Mouse (Mus musculus) forebrain, postnatal 0 days (tissue): ENCODE measurements around the gene Hyal1. TPM values are rescaled to one million over a fixed set of nuclear protein-coding genes. Genes with fewer than 3 reads are reported as not detected.

Source experiments
- ATAC-seq: fragments of 200-750 bp; cut with Nextera tagmentation; 2 replicates; pipeline ENCODE4 v1.8.0; 2017; ENCODE audit warnings: mild to moderate bottlenecking, moderate library complexity
- DNase-seq: peaks from one replicate; pipeline ENCODE4 v3.0.0-alpha.2; 2015
- H3K27ac ChIP-seq: fragments of 300-500 bp; sonication (generic); 2 replicates; pipeline ENCODE4 v1.5.1; 2014; ENCODE audit warnings: low read depth, mild to moderate bottlenecking, antibody characterized with exemption, low read length, moderate library complexity, mixed read lengths
- H3K27me3 ChIP-seq: fragments of 300-500 bp; sonication (generic); 2 replicates; pipeline ENCODE4 v1.6.1; 2014; ENCODE audit warnings: mild to moderate bottlenecking, low read length, mixed read lengths; ENCODE audit not compliant: insufficient read depth
- H3K36me3 ChIP-seq: fragments of 300-500 bp; sonication (generic); 2 replicates; pipeline ENCODE4 v1.6.1; 2014; ENCODE audit warnings: mild to moderate bottlenecking, moderate library complexity; ENCODE audit not compliant: insufficient read depth
- H3K4me1 ChIP-seq: fragments of 300-500 bp; sonication (generic); 2 replicates; pipeline ENCODE4 v1.6.1; 2014; ENCODE audit warnings: antibody characterized with exemption; ENCODE audit not compliant: insufficient read depth
- H3K4me2 ChIP-seq: fragments of 300-500 bp; sonication (generic); 2 replicates; pipeline ENCODE4 v1.6.1; 2014; ENCODE audit warnings: low read depth, mild to moderate bottlenecking, moderate library complexity
- H3K4me3 ChIP-seq: fragments of 300-500 bp; sonication (generic); 2 replicates; pipeline ENCODE4 v1.5.1; 2014; ENCODE audit warnings: low read depth, low read length, mixed read lengths
- H3K9ac ChIP-seq: fragments of 300-500 bp; sonication (generic); 2 replicates; pipeline ENCODE4 v1.6.1; 2014; ENCODE audit warnings: mild to moderate bottlenecking
- H3K9me3 ChIP-seq: fragments of 300-500 bp; sonication (generic); 2 replicates; pipeline ENCODE4 v1.6.1; 2016; ENCODE audit warnings: low read length
- CTCF ChIP-seq: sonication (generic); IDR thresholded peaks from 2 replicates; pipeline ENCODE4 v1.5.1; 2016; ENCODE audit warnings: antibody characterized with exemption, control low read depth, low read depth
- WGBS: fragments of 180-500 bp; shearing (Covaris S2); extraction: QIAGEN DNeasy Blood & Tissue Kit; methylation state at CpG from one replicate; pipeline ENCODE4 v1.1.7; 2014; 5-methylcytosine and 5-hydroxymethylcytosine counted together
- polyA plus RNA-seq: library from polyadenylated mRNA; unstranded; fragments of >200 nt; fragmentation: Nextera tagmentation; extraction: Ambion mirVana; gene quantifications from 2 replicates; pipeline ENCODE4 v1.2.1, GENCODE M21; 2015
- total RNA-seq: library from RNA; depleted of rRNA; stranded (reverse); fragments of >200 nt; gene quantifications from 2 replicates; pipeline ENCODE4 v1.2.3, GENCODE M21; 2014

Hyal1 gene
- total and polyA plus RNA-seq, 2 experiments from 2014 or later = 1.9 to 3.5 TPM

DNA sequence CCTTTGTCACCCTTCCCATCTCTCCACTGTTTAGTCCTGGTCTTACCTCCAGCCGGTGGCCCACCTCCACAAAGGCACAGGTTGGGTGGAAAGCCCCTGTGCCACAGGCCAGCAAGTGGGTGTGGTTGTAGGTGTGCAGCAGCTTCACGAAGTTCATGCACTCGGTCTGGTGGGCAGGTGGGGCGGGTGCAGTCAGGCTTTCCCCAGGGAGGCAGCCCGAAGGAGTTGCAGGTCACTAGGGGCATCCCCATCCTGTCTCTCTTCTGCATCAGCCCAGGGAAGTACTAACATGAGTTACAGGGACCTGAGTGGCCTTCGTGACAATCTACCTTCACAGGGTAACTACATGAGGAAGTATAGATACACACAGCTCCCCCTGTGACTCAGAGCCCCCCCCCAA, 26.5 kb downstream of the Hyal1 start:
- no peak for TF ChIP-seq CTCF
- no peak for ATAC-seq
- WGBS = 85% methylated on average over 6 of the region's 6 CpGs

GRCm38 (mm10) chr9:107605041-107605661, 28.4 kb downstream of the Hyal1 start:
- H3K9me3 ChIP-seq = no peaks in the 10 kb centered on the region
- no peaks in the 10 kb centered on the region for H3K4me1 ChIP-seq
- ATAC-seq (no peak), DNase-seq (no peak)
- H3K4me2 ChIP-seq = no peak overlapping the region
- H3K36me3 ChIP-seq = no peaks in the 10 kb centered on the region
- H3K9ac ChIP-seq = no peak overlapping the region
- H3K27ac ChIP-seq = no peak overlapping the region
- 50% methylated on average over 23 of the region's 23 CpGs for WGBS
- H3K27me3 ChIP-seq = no peaks in the 10 kb centered on the region
- no peak overlapping the region for H3K4me3 ChIP-seq
- no peak for TF ChIP-seq CTCF

More for the DNA sequence above, 26.5 kb downstream of the Hyal1 start:
- no peaks in the 10 kb centered on the region for H3K9me3 ChIP-seq
- H3K4me3 ChIP-seq = no peak overlapping the region
- DNase-seq = no peak
- H3K4me1 ChIP-seq = no peaks in the 10 kb centered on the region
- no peak overlapping the region for H3K4me2 ChIP-seq
- H3K27me3 ChIP-seq = no peaks in the 10 kb centered on the region
- H3K9ac ChIP-seq = no peak overlapping the region
- H3K27ac ChIP-seq = no peak overlapping the region
- H3K36me3 ChIP-seq = no peaks in the 10 kb centered on the region

DNA sequence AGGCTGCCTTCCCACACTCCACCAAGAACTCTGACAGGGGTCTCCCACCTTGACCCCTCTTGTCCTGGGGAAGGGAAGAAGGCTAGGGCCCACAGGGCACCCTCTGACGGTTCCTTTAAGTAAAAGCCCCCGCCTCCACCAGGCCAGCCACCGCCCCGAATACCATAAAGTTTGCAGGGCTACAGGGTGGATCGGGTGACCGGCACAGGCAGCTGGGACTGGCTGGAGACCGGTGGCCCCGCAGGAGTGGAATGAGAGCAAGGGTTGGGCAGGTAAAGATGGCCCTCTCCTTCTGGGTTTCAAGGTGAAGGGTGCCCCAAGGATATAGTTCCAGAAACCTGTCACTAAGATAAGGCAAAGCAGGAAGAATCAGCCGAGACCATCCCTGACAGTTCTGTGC, 29.9 kb downstream of the Hyal1 start:
- 34% methylated on average over 9 of the region's 9 CpGs for WGBS
- no peak for TF ChIP-seq CTCF
- Histone ChIP-seq H3K27me3 (no peaks in the 10 kb centered on the region), H3K36me3 (no peaks in the 10 kb centered on the region), H3K4me1 (0 out of 2 replicates have a peak, but pooled peaks cover 4% of the 10 kb centered on the region), H3K27ac (no peak overlapping the region), H3K4me2 (no peak overlapping the region), H3K4me3 (no peak overlapping the region), H3K9ac (no peak overlapping the region), H3K9me3 (no peaks in the 10 kb centered on the region)
- ATAC-seq (no peak), DNase-seq (no peak)

DNA sequence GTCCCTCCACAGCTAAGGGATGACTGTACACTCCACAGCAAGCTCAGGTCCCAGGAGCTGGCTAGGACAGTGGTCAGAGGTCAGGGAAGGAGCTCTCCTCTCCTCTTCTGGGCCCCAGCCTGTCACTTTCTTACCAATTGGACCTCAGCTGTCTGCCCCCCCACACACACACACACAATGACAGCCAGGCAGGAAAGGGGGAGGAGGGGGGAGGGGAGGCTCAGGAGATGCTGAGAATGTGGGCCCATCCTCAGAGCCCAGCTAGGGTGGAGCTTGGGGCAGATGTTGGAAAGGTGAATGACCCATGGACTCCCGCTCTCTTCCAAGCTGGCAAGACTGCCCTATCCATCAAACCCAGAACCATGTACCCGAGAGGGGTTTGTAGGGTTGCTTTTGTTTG, 30.3 kb downstream of the Hyal1 start:
- H3K9me3 ChIP-seq = no peaks in the 10 kb centered on the region
- no peaks in the 10 kb centered on the region for H3K27me3 ChIP-seq
- ATAC-seq = no peak
- no peak overlapping the region for H3K9ac ChIP-seq
- H3K4me2 ChIP-seq = no peak overlapping the region
- no peak overlapping the region for H3K27ac ChIP-seq
- DNase-seq = no peak
- no peak for TF ChIP-seq CTCF
- WGBS = 71% methylated on average over 2 of the region's 2 CpGs
- H3K4me1 ChIP-seq = 0 out of 2 replicates have a peak, but pooled peaks cover 8% of the 10 kb centered on the region
- no peaks in the 10 kb centered on the region for H3K36me3 ChIP-seq
- H3K4me3 ChIP-seq = no peak overlapping the region

DNA sequence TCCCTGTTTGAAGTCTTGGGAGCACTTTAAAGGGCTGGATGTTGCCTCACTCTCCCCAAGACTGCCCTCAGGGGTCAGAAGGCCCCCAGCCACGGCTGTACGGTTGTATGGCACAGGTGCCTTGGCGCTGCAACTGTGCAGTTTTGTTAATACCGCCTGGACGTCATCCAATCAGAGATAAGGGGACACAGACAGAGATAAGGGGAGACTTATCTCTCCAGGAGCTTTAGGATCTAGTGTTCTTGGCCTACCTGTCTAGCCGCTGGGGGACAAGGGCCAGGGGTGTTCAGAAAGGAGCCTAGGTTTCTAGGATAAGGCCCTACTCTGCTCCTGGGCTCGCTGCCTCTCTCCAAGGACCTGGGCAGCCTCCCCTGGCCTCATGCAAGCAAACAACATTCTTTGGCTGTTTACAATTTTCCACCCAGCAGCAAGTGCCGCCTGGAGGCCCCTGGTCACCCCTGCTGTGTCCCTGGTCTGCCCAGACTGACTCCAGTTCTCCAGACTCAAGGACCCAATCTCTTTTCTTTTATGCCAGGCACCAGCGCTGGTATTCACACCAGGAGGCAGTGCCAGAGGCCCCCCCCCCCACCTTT, 31.0 kb downstream of the Hyal1 start:
- Histone ChIP-seq H3K36me3 (no peaks in the 10 kb centered on the region), H3K4me2 (no peak overlapping the region), H3K4me1 (0 out of 2 replicates have a peak, but pooled peaks cover 10% of the 10 kb centered on the region), H3K27ac (no peak overlapping the region), H3K9ac (no peak overlapping the region), H3K27me3 (no peaks in the 10 kb centered on the region), H3K9me3 (no peaks in the 10 kb centered on the region), H3K4me3 (no peak overlapping the region)
- WGBS = 55% methylated on average over 9 of the region's 9 CpGs
- ATAC-seq = no peak
- no peak for DNase-seq
- no peak for TF ChIP-seq CTCF

DNA sequence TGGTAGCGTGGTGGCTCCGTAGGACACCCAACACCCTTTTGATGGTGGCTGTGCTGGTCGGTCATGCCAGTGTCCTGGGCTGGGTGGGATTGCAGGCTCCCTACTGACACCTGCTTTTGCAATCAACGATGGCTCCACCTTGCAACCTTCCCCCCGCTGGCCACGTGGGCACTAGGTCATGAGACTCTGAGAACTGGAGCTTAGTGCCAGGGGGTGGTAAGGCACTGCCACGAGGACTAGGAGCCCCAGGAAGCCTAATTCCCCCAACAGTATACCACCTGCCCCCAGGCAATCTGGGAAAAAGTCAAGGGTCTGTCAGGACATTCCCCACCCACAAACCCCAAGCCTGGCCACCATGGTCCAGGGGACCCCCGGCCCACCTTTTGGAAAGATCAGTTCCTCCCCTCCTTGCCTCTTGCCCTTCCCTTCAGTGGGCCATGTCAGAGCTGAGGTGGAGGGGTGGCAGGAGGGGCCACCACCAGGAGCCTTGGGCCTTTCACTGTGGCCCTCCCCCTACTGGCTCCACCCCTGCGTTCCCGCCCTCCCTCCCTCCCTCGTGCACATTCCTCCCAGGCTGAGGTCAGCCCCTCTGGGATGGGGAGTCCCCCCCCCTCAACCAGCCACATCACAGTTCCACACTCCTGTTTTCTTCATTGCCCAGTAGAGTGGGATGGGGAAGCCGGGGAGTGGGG, 32.2 kb downstream of the Hyal1 start, which contains the start of gene Sema3b:
Sema3b (minus strand) TSS at position 489 of the 692 bp plus-strand sequence.
- Histone ChIP-seq H3K4me3 (no peak within 1 kb of the TSS), H3K9me3 (no peaks in the 10 kb centered on the region), H3K36me3 (peaks cover 2% of the 10 kb centered on the region; the same call in 1 of the 2 replicates), H3K4me1 (0 out of 2 replicates have a peak, but pooled peaks cover 10% of the 10 kb centered on the region), H3K27me3 (no peaks in the 10 kb centered on the region), H3K9ac (no peak within 1 kb of the TSS), H3K4me2 (no peak within 1 kb of the TSS), H3K27ac (no peak within 1 kb of the TSS)
- WGBS = 42% methylated on average over 12 of the region's 12 CpGs
- no peak for TF ChIP-seq CTCF
- no peak for ATAC-seq
- DNase-seq = no peak

GRCm38 (mm10) chr9:107609433-107609830, 32.7 kb downstream of the Hyal1 start:
- no peak for TF ChIP-seq CTCF
- no peak overlapping the region for H3K4me2 ChIP-seq
- WGBS = 67% methylated on average over 4 of the region's 4 CpGs
- no peak overlapping the region for H3K27ac ChIP-seq
- DNase-seq = no peak
- ATAC-seq = no peak
- H3K4me1 ChIP-seq = 0 out of 2 replicates have a peak, but pooled peaks cover 10% of the 10 kb centered on the region
- no peaks in the 10 kb centered on the region for H3K27me3 ChIP-seq
- no peak overlapping the region for H3K9ac ChIP-seq
- peaks cover 7% of the 10 kb centered on the region; the same call in 1 of the 2 replicates for H3K36me3 ChIP-seq
- H3K4me3 ChIP-seq = no peak overlapping the region
- H3K9me3 ChIP-seq = no peaks in the 10 kb centered on the region
